Mouse (Mus musculus) limb, embryonic 15.5 days (tissue): ENCODE measurements around the gene Eci3. TPM values are rescaled to one million over a fixed set of nuclear protein-coding genes. Genes with fewer than 3 reads are reported as not detected.
A peak's percentile ranks its signal among the peaks of the same experiment; 100 is the strongest.

ENCODE experiments used
- ATAC-seq: fragments of 200-750 bp; cut with Nextera tagmentation; 2 replicates; pipeline ENCODE4 v1.8.0; 2017; ENCODE audit warnings: low read depth, moderate TSS enrichment; ENCODE audit not compliant: insufficient number of reproducible peaks, low FRiP score, low TSS enrichment
- H3K27ac ChIP-seq: fragments of 300-500 bp; sonication (generic); 2 replicates; pipeline ENCODE4 v1.5.1; 2015; ENCODE audit warnings: moderate library complexity, mild to moderate bottlenecking, inconsistent platforms
- H3K27me3 ChIP-seq: fragments of 300-500 bp; sonication (generic); 2 replicates; pipeline ENCODE4 v1.6.1; 2015; ENCODE audit warnings: inconsistent platforms
- H3K36me3 ChIP-seq: fragments of 300-500 bp; sonication (generic); 2 replicates; pipeline ENCODE4 v1.6.1; 2015; ENCODE audit warnings: inconsistent platforms
- H3K4me1 ChIP-seq: fragments of 300-500 bp; sonication (generic); 2 replicates; pipeline ENCODE4 v1.6.1; 2015; ENCODE audit warnings: inconsistent platforms
- H3K4me2 ChIP-seq: fragments of 300-500 bp; sonication (generic); 2 replicates; pipeline ENCODE4 v1.6.1; 2015; ENCODE audit warnings: mild to moderate bottlenecking, inconsistent platforms
- H3K4me3 ChIP-seq: fragments of 300-500 bp; sonication (generic); 2 replicates; pipeline ENCODE4 v1.5.1; 2015; ENCODE audit warnings: mild to moderate bottlenecking, inconsistent platforms
- H3K9ac ChIP-seq: fragments of 300-500 bp; sonication (generic); 2 replicates; pipeline ENCODE4 v1.6.1; 2015; ENCODE audit warnings: inconsistent platforms
- H3K9me3 ChIP-seq: fragments of 300-500 bp; sonication (generic); 2 replicates; pipeline ENCODE4 v1.6.1; 2016; ENCODE audit warnings: inconsistent platforms
- WGBS: fragments of 180-500 bp; shearing (Covaris S2); methylation state at CpG from one replicate; pipeline ENCODE4 v1.1.7; 2015; 5-methylcytosine and 5-hydroxymethylcytosine counted together
- polyA plus RNA-seq: library from polyadenylated mRNA; unstranded; fragments of >200 nt; fragmentation: Nextera tagmentation; extraction: Ambion mirVana; gene quantifications from 2 replicates; pipeline ENCODE4 v1.2.1, GENCODE M21; 2015

Eci3 gene
- polyA plus RNA-seq, 1 experiment from 2014 or later, result 1.0 TPM

DNA sequence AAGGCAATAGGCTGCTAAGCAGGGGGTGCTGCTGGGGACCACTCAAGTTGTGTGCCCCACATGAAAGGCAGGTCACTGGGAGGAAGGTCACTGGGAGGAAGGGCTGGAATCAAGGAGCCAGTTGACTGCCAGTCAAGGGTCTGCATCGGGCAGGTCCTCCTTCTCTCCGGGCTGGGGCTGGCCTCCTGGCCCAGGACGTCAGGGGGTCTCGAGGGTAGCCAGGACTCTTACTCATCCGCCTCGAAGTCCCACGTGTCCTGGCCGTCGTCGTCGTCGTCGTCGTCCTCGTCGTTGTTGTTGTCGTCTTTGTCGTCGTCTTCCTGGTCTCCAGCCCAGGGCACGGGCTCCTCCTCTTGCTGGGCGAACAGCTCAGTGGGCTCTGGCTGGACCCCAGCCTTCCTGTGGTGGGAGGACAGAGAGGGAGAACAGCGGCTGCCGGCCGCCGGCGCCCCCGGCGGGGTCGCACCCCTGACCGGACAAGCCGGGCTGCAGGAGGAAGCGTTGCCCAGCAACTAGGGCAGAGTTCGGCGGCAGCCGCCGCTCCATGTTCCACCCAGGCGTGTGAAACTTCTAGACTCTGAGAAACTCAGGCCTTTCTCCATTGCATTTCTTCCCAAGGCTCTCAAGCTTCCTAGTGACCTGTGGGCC, 47.0 kb downstream of the Eci3 start:
- peak overlapping the region; percentile 27 for H3K4me3 ChIP-seq
- 0 out of 2 replicates have a peak, but pooled peaks cover 2% of the 10 kb centered on the region for H3K4me1 ChIP-seq
- H3K9ac ChIP-seq, result no peak overlapping the region; the same call in 1 of the 2 replicates
- no peaks in the 10 kb centered on the region for H3K27me3 ChIP-seq
- no peaks in the 10 kb centered on the region for H3K9me3 ChIP-seq
- no peak for ATAC-seq
- H3K36me3 ChIP-seq, result no peaks in the 10 kb centered on the region
- no peak overlapping the region for H3K27ac ChIP-seq
- 43% methylated on average over 37 of the region's 37 CpGs for WGBS
- H3K4me2 ChIP-seq, result peak overlapping the region; percentile 41

DNA sequence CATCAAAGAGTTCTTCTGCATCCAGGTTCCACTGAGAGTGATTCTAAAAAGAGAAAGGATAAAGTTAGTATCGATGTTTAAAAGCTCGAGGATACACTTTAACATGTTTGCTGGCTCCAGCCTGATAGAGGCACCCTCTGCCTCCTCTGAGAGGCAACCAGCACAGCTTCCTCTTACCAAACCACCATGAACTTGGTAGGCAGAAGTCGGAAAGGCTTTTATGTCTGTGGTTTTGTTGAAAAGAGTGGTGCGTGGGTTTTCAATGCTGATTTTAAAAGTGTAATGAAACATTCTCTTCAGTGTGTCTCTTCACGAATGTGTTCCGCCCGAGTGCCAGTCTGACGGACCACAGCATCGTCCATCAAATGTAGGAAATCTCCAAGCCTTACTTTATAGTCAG, 49.0 kb downstream of the Eci3 start:
- Histone ChIP-seq H3K4me1 (0 out of 2 replicates have a peak, but pooled peaks cover 2% of the 10 kb centered on the region), H3K36me3 (no peaks in the 10 kb centered on the region), H3K9ac (no peak overlapping the region), H3K4me3 (no peak overlapping the region), H3K27me3 (no peaks in the 10 kb centered on the region), H3K4me2 (no peak overlapping the region), H3K9me3 (no peaks in the 10 kb centered on the region), H3K27ac (no peak overlapping the region)
- ATAC-seq, result no peak
- 81% methylated on average over 9 of the region's 9 CpGs for WGBS

Other genes with a start within 250 kb of the Eci3 start
- not detected in 2 replicates for gene Fam50b, start 229.0 kb downstream of the Eci3 start, polyA plus RNA-seq
- gene Prpf4b, start 88.5 kb downstream of the Eci3 start, polyA plus RNA-seq, result 68.7 and 73.2 TPM in 2 replicates
- 0.40 and 0.77 TPM in 2 replicates for gene Fam217a, start 39.5 kb downstream of the Eci3 start, polyA plus RNA-seq
- gene 4933417A18Rik, start 39.4 kb downstream of the Eci3 start, polyA plus RNA-seq, result not detected in 2 replicates
- gene Eci2, start 63.3 kb upstream of the Eci3 start, polyA plus RNA-seq, result 120 and 133 TPM in 2 replicates